Mouse (Mus musculus) intestine, postnatal 0 days (tissue): ENCODE data around the gene Rasl12. TPM values are rescaled to one million over a fixed set of nuclear protein-coding genes. Genes with fewer than 3 reads are reported as not detected.
A peak's percentile ranks its signal among the peaks of the same experiment; 100 is the strongest.

ENCODE experiments used
- ATAC-seq: fragments of 200-750 bp; cut with Nextera tagmentation; 2 replicates; pipeline ENCODE4 v1.8.0; 2017; ENCODE audit warnings: mild to moderate bottlenecking, moderate TSS enrichment, moderate library complexity
- H3K27ac ChIP-seq: fragments of 300-500 bp; sonication (generic); 2 replicates; pipeline ENCODE4 v1.5.1; 2014; ENCODE audit warnings: mild to moderate bottlenecking, low read depth, low read length, moderate library complexity
- H3K27me3 ChIP-seq: fragments of 300-500 bp; sonication (generic); replicated peaks from 2 replicates; pipeline ENCODE4 v1.6.1; 2014; ENCODE audit warnings: low read length, mixed read lengths; ENCODE audit not compliant: control insufficient read depth, insufficient read depth
- H3K36me3 ChIP-seq: fragments of 300-500 bp; sonication (generic); 2 replicates; pipeline ENCODE4 v1.6.1; 2014; ENCODE audit warnings: mild to moderate bottlenecking, moderate library complexity; ENCODE audit not compliant: control insufficient read depth, insufficient read depth
- H3K4me1 ChIP-seq: fragments of 300-500 bp; sonication (generic); replicated peaks from 2 replicates; pipeline ENCODE4 v1.6.1; 2014; ENCODE audit warnings: antibody characterized with exemption, low read length, mixed read lengths; ENCODE audit not compliant: control insufficient read depth, insufficient read depth
- H3K4me2 ChIP-seq: fragments of 300-500 bp; sonication (generic); replicated peaks from 2 replicates; pipeline ENCODE4 v1.6.1; 2014; ENCODE audit warnings: low read depth, mild to moderate bottlenecking, moderate library complexity
- H3K4me3 ChIP-seq: fragments of 300-500 bp; sonication (generic); 2 replicates; pipeline ENCODE4 v1.5.1; 2014; ENCODE audit warnings: low read depth, low read length
- H3K9ac ChIP-seq: fragments of 300-500 bp; sonication (generic); 2 replicates; pipeline ENCODE4 v1.6.1; 2014; ENCODE audit warnings: mild to moderate bottlenecking, low read depth, low read length
- H3K9me3 ChIP-seq: fragments of 300-500 bp; sonication (generic); 2 replicates; pipeline ENCODE4 v1.6.1; 2016; ENCODE audit warnings: mixed run types; ENCODE audit not compliant: control insufficient read depth
- CTCF ChIP-seq: sonication (generic); IDR thresholded peaks from 2 replicates; pipeline ENCODE4 v1.5.1; 2016; ENCODE audit warnings: low read depth, mild to moderate bottlenecking, control low read depth, antibody characterized with exemption, moderate library complexity
- WGBS: fragments of 180-500 bp; shearing (Covaris S2); extraction: QIAGEN DNeasy Blood & Tissue Kit; methylation state at CpG from one replicate; pipeline ENCODE4 v1.1.7; 2014; 5-methylcytosine and 5-hydroxymethylcytosine counted together
- polyA plus RNA-seq: library from polyadenylated mRNA; unstranded; fragments of >200 nt; fragmentation: Nextera tagmentation; extraction: Ambion mirVana; gene quantifications from 2 replicates; pipeline ENCODE4 v1.2.1, GENCODE M21; 2015

Gene Rasl12
- polyA plus RNA-seq, 1 experiment from 2014 or later, result 5.4 TPM

- H3K27me3 ChIP-seq, result 0 out of 2 replicates have a peak, but pooled peaks cover 5% of the 10 kb centered on the region
- no peak for TF ChIP-seq CTCF
- no peaks in the 10 kb centered on the region for H3K36me3 ChIP-seq
- no peak overlapping the region for H3K4me3 ChIP-seq
- H3K9me3 ChIP-seq, result no peaks in the 10 kb centered on the region
- WGBS, result 76% methylated on average over 4 of the region's 4 CpGs
- H3K4me1 ChIP-seq, result no peaks in the 10 kb centered on the region
- no peak overlapping the region for H3K27ac ChIP-seq
- no peak for ATAC-seq
- H3K4me2 ChIP-seq, result no peak overlapping the region
- H3K9ac ChIP-seq, result no peak overlapping the region
Measured at GRCm38 (mm10) chr9:65381017-65381590, 17.2 kb upstream of the Rasl12 start.

GRCm38 (mm10) chr9:65382031-65382750 lies 16.1 kb upstream of the Rasl12 start:
- ATAC-seq, result no peak
- H3K36me3 ChIP-seq, result no peaks in the 10 kb centered on the region
- no peak for TF ChIP-seq CTCF
- H3K4me2 ChIP-seq, result no peak overlapping the region
- 0 out of 2 replicates have a peak, but pooled peaks cover 5% of the 10 kb centered on the region for H3K27me3 ChIP-seq
- H3K9ac ChIP-seq, result no peak overlapping the region
- no peak overlapping the region for H3K4me3 ChIP-seq
- WGBS, result 72% methylated on average over 6 of the region's 6 CpGs
- no peak overlapping the region for H3K27ac ChIP-seq
- H3K4me1 ChIP-seq, result no peaks in the 10 kb centered on the region
- H3K9me3 ChIP-seq, result no peaks in the 10 kb centered on the region

GRCm38 (mm10) chr9:65382751-65383097 lies 15.6 kb upstream of the Rasl12 start:
- Histone ChIP-seq H3K27me3 (0 out of 2 replicates have a peak, but pooled peaks cover 5% of the 10 kb centered on the region), H3K4me2 (no peak overlapping the region), H3K36me3 (no peaks in the 10 kb centered on the region), H3K9me3 (no peaks in the 10 kb centered on the region), H3K27ac (no peak overlapping the region), H3K9ac (no peak overlapping the region), H3K4me3 (no peak overlapping the region), H3K4me1 (no peaks in the 10 kb centered on the region)
- no peak for TF ChIP-seq CTCF
- 47% methylated on average over 3 of the region's 3 CpGs for WGBS
- no peak for ATAC-seq

- TF ChIP-seq CTCF, result no peak
- Histone ChIP-seq H3K4me2 (no peak overlapping the region), H3K36me3 (no peaks in the 10 kb centered on the region), H3K4me1 (no peaks in the 10 kb centered on the region), H3K9ac (no peak overlapping the region), H3K27me3 (0 out of 2 replicates have a peak, but pooled peaks cover 5% of the 10 kb centered on the region), H3K4me3 (no peak overlapping the region), H3K27ac (no peak overlapping the region), H3K9me3 (no peaks in the 10 kb centered on the region)
- WGBS, result 47% methylated on average over 3 of the region's 3 CpGs
- ATAC-seq, result no peak
Measured at GRCm38 (mm10) chr9:65384276-65384675, 14.0 kb upstream of the Rasl12 start.

GRCm38 (mm10) chr9:65386373-65387140 lies 11.7 kb upstream of the Rasl12 start:
- TF ChIP-seq CTCF, result peak; percentile 58
- Histone ChIP-seq H3K36me3 (no peaks in the 10 kb centered on the region), H3K9ac (no peak overlapping the region), H3K27ac (no peak overlapping the region), H3K4me2 (no peak overlapping the region), H3K27me3 (peaks cover 18% of the 10 kb centered on the region), H3K4me1 (no peaks in the 10 kb centered on the region), H3K4me3 (no peak overlapping the region), H3K9me3 (no peaks in the 10 kb centered on the region)
- no peak for ATAC-seq
- WGBS, result 31% methylated on average over 8 of the region's 8 CpGs
